Mouse (Mus musculus) kidney, postnatal 14 days (tissue): ENCODE measurements around the gene Gm28553.
"Not testable (repeated sequence)": the region's sequence is repeated elsewhere in the genome, so short reads cannot be mapped to it uniquely, and the experiment has no call there.

Experiments used
- DNase-seq: peaks from one replicate; pipeline ENCODE4 v3.0.0; 2022; ENCODE audit warnings: mixed read lengths

Gene Gm28553

DNA sequence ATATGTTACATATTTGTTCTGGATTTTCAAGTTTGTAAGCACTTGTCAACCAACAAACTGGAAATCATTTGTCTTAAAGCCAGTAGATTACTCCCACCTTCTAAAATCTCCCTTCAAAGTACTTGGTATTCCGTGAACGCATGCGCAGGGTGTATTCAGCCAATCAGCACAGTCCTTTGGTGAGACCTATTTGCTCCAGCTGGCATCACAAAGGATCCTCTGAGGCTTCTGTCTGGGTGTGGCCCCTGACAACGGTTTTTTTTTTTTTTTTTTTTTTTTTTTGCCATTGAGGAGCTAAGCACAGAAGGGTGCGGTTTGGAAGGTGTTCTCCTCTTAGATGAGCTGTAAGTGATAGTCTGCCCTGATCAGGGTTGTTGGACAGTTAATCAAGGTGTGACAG lies at the start of gene Gm28553:
TSS of gene Gm28553 (plus strand) at position 301 of the 400 bp plus-strand sequence.
- DNase-seq: not testable (repeated sequence)
